Mouse (Mus musculus) neutrophil, adult 83 days (primary cell): ENCODE data around the gene Slc18a3. TPM values are rescaled to one million over a fixed set of nuclear protein-coding genes. Genes with fewer than 3 reads are reported as not detected.

Experiments
- total RNA-seq, 2 experiments: library from RNA; stranded (reverse); gene quantifications; one replicate each; pipeline ENCODE4 v1.2.4; 2023

Slc18a3 gene
- total RNA-seq: not detected

GRCm38 (mm10) chr14:32464601-32465505, at the start of gene Slc18a3:
Gene Slc18a3 (minus strand): TSS chr14:32464850.

DNA sequence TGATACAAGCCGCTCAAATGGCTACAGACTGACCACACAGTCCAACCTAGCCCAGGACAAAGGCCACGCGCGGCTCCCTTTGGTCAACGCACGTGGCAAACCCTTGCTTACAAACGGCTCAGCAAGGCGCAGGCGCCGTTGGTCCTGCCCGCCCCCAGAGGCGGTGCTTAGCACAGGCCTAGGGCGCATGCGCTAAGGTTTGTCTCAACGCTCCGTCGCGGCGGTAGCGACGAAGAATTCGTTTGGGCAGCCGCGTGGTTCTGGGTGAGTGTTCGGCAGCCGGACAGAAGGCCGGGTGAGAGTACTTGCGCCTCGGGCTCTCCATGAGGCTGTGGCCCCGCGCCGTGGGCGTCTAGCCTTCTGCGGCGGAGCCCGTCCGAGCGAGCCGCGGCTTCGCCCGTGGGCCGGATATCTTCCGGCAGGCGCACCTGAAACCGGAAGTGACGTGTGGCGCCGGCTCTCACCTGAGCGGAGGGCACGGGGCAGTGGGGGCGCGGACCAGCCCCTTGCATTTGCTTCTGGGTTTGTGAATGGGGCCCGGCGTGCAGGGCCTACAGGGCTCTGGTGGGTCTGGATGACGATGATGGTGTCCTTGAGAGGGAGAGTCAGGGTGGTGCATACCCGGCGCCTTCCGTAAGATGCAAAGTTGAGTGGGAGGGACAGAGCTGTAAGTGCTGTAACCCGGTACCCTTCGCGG, 48.8 kb upstream of the Slc18a3 start, which contains the start of gene Ercc6:
TSS of gene Ercc6 (plus strand) at position 186 of the 697 bp plus-strand sequence.

DNA sequence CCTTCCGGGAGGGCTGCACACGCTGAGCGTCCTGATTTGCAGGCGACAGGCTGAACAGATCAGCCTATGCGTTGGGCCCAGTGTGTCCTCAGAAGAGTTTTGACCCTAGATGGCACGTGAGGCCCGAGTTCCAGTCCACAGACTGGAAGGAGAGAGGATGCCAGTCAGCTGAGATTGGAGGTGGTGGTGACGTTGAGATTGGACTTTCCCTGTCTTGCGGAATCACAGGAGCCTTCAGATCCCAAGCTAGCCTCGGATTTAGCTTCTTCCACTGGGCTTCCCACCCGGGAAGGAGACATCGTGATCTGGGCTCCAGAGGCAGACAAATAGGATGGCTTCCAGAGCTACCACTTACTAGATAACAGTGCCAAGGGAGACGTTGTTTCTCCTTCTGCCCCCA, 1.2 kb upstream of the Slc18a3 start, which contains the start of gene Chat:
TSS of gene Chat (minus strand) at position 101 of the 400 bp plus-strand sequence.

Other genes starting within 250 kb of the Slc18a3 start
- not detected for gene Ogdhl, start 142.8 kb downstream of the Slc18a3 start, total RNA-seq
- not detected for gene 1700024G13Rik, start 76.5 kb downstream of the Slc18a3 start, total RNA-seq
- not detected for gene Chat, start 1.1 kb upstream of the Slc18a3 start, total RNA-seq
- 10 to 100 TPM in 1 of 2 experiments, 1 to 10 TPM in 1; 9.1 to 11.9 TPM for gene Ercc6, start 48.7 kb upstream of the Slc18a3 start, total RNA-seq
- gene Prrxl1, start 134.6 kb upstream of the Slc18a3 start, total RNA-seq: not detected
- under 1 TPM in 1 of 2 experiments, not detected in 1; 0.07 TPM for gene 3425401B19Rik, start 220.4 kb upstream of the Slc18a3 start, total RNA-seq